Mouse (Mus musculus): ENCODE results near the gene Rsad1.

The Rsad1 gene

GRCm38 (mm10) chr11:94498093-94498996 lies 50.7 kb downstream of the Rsad1 start:
- in situ Hi-C loops (cut with MboI; ENCODE audit: unreplicated experiment in 2 of 2), result no loop called here

- in situ Hi-C loops (cut with MboI; ENCODE audit: unreplicated experiment in 2 of 2), result no loop called here
Measured at GRCm38 (mm10) chr11:94495415-94495814, 53.6 kb downstream of the Rsad1 start.

DNA sequence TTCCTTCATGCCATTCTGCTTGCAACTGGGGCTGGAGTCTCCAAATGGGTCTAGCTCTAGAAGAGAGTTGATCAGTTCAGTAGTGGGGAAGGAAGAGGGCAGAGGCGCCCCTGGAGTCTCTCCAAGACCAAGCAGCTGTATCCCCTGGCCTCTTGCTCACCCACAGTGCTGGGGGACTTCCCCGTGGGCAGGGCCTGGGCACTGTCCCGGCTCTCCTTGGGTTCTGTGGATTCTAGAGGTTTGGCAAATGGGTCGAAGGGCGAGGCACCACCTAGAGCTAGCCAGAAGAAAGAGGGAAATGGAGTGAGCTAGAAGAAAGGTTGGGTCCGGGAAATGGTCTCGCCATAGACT lies 57.3 kb downstream of the Rsad1 start:
- in situ Hi-C loops (cut with MboI; ENCODE audit: unreplicated experiment in 2 of 2), result loop anchor here in 1 of 2 experiments (5.0 kb wide), 1 partner anchor 254 kb away; no protein-coding TSS in a partner anchor

DNA sequence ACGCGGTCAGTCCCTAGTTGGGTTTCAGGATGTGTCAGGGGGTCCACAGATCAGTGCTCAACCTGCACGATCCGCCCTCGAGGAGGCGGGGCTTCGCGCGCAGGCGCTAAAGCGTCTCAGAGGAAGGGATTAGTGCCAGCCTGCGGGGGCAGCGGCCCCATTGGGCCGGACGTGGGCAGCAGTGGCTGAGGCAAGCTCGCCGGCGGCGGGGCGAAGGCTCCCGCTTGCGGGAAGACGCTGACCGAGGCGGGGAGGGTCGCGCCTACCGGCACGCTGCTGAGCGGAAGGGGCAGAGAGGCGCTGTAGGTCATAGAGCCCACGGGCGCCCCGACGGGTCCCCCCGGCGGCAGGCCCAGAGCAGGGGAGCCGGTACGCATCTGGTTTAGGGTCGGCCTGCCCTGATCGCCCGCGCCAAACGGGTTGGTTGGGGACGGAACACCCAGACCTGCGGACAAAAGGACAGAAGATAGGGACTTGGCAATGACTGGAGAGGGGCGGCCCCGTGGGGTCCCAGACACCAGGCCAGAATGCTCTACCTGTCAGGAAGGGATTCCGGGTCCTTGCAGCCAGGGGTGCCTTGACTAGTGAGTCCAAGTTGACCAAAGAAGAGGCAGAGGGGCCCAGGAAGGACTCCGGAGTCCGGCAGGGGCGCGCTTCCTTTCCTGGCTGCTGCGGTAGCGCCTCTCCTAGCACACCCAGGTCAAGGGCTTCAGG lies 57.9 kb downstream of the Rsad1 start:
- in situ Hi-C loops (cut with MboI; ENCODE audit: unreplicated experiment in 2 of 2), result loop anchor here in 1 of 2 experiments (5.0 kb wide), 1 partner anchor 254 kb away; no protein-coding TSS in a partner anchor

Measured in v-Abl transformed pro-B cells (cell line).